Mouse (Mus musculus) stomach, postnatal 0 days (tissue): Measurements from ENCODE around the gene Gm49320.

ENCODE experiments used
- CTCF ChIP-seq: IDR thresholded peaks from 2 replicates; pipeline ENCODE4 v1.5.1; 2016; ENCODE audit warnings: antibody characterized with exemption, low read depth, mild to moderate bottlenecking, moderate library complexity
- EP300 ChIP-seq: optimal IDR thresholded peaks from 2 replicates; pipeline ENCODE3; 2016; ENCODE audit warnings: antibody characterized with exemption

DNA sequence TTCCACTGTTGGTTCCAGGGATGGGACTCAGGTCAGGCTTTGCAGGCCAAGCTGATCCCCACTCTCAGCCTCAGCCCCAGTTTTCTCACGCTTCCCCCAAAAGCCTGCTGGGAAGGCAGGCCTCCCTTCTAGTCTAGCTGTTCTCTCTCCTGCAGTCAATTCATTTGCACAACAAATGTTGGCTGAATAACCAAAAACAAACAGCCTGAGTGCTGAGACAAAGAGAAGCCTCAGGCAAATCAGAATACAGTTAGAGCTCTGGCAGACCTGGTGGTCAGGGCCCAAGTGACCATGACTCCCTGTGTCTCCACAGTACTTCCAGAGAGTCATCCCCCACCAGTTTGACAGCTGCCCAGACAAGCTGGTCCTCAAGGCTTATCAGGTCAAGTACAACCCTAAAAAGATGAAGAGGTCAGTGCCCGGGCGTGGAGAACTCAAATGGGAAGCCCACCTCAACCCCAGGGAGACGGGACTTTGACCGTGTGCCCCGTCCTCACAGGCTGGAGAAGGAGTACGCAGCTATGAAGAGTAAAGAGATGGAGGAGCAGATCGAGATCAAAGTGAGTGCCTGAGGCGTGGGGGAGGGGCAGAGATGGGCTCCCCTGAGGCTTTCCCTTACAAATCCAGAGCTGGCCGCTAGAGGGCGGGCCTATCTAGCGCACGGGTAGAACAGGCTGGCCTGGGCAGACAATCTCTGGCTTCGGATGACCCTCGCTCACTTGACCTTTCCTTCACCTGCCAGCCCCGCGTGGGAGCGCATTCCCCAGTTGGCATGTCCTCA is 45.7 kb upstream of the Gm49320 start:
- peak; percentile 94 for TF ChIP-seq CTCF
- no peak for TF ChIP-seq EP300
